Mouse (Mus musculus) neural tube, embryonic 13.5 days (tissue): ENCODE measurements around the gene Spsb4. TPM values are rescaled to one million over a fixed set of nuclear protein-coding genes. Genes with fewer than 3 reads are reported as not detected.

Source experiments
- ATAC-seq: fragments of 200-750 bp; cut with Nextera tagmentation; 2 replicates; pipeline ENCODE4 v1.8.0; 2017; ENCODE audit warnings: low read depth, mild to moderate bottlenecking, moderate TSS enrichment, moderate library complexity
- H3K27ac ChIP-seq: fragments of 300-500 bp; sonication (generic); replicated peaks from 2 replicates; pipeline ENCODE4 v1.5.1; 2015; ENCODE audit warnings: moderate library complexity, mild to moderate bottlenecking, inconsistent platforms
- H3K27me3 ChIP-seq: fragments of 300-500 bp; sonication (generic); 2 replicates; pipeline ENCODE4 v1.6.1; 2015; ENCODE audit warnings: mild to moderate bottlenecking, inconsistent platforms
- H3K36me3 ChIP-seq: fragments of 300-500 bp; sonication (generic); 2 replicates; pipeline ENCODE4 v1.6.1; 2015; ENCODE audit warnings: mild to moderate bottlenecking, inconsistent platforms
- H3K4me1 ChIP-seq: fragments of 300-500 bp; sonication (generic); replicated peaks from 2 replicates; pipeline ENCODE4 v1.6.1; 2015; ENCODE audit warnings: inconsistent platforms
- H3K4me2 ChIP-seq: fragments of 300-500 bp; sonication (generic); 2 replicates; pipeline ENCODE4 v1.6.1; 2015; ENCODE audit warnings: inconsistent platforms, mild to moderate bottlenecking, moderate library complexity
- H3K4me3 ChIP-seq: fragments of 300-500 bp; sonication (generic); 2 replicates; pipeline ENCODE4 v1.5.1; 2015; ENCODE audit warnings: mild to moderate bottlenecking, inconsistent platforms
- H3K9ac ChIP-seq: fragments of 300-500 bp; sonication (generic); 2 replicates; pipeline ENCODE4 v1.6.1; 2015; ENCODE audit warnings: moderate library complexity, mild to moderate bottlenecking, inconsistent platforms
- H3K9me3 ChIP-seq: fragments of 300-500 bp; sonication (generic); 2 replicates; pipeline ENCODE4 v1.6.1; 2016; ENCODE audit warnings: inconsistent platforms
- WGBS: fragments of 180-500 bp; shearing (Covaris S2); methylation state at CpG from one replicate; pipeline ENCODE4 v1.1.7; 2015; 5-methylcytosine and 5-hydroxymethylcytosine counted together
- polyA plus RNA-seq: library from polyadenylated mRNA; unstranded; fragments of >200 nt; fragmentation: Nextera tagmentation; extraction: Ambion mirVana; gene quantifications from 2 replicates; pipeline ENCODE4 v1.2.1, GENCODE M21; 2015

The Spsb4 gene
- polyA plus RNA-seq, 1 experiment from 2014 or later, result 59.6 TPM

DNA sequence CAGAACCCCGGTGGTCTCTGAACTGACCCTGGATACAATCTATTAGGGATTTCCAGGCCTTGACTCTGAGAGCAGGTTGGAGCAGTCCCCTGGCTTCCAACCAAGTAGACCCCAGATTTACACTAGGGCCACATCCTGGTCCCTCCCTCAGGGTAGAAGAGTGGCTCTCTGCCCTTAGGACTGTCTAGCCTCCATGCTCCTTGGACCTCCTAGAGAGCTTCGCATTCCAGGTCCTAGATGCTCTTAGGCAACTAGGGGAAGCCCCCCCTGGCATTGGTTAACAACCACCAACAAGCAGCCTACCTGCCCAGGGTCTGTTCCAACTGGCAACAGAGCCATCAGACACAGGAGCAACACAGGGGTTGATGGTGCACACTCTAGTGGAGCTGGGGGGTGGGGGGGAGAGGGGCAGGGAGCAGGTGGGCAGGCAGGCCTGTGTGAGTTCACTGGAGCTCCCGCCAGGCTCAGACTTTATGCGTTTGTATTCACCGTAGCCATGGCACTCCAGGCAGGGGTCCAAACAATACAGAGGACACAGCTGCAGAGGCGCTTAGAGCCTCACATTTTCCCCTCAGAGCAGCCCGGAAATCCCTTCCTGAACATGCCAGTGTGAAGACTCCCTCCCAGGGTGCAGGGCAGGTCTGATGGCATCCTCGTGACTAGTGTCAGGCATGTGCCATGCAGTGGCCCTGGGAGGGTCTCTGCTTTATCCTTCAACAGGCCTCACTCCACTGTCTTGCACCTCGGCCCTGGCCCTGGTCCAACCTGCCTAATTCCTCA is 46.8 kb downstream of the Spsb4 start:
- Histone ChIP-seq H3K9me3 (no peaks in the 10 kb centered on the region), H3K27ac (peak overlapping the region; percentile 86), H3K4me3 (no peak overlapping the region), H3K27me3 (no peaks in the 10 kb centered on the region), H3K9ac (peak overlapping the region; percentile 27), H3K4me1 (peaks cover 77% of the 10 kb centered on the region), H3K36me3 (no peaks in the 10 kb centered on the region), H3K4me2 (no peak overlapping the region)
- ATAC-seq, result peak; percentile 91
- 30% methylated on average over 9 of the region's 9 CpGs for WGBS

DNA sequence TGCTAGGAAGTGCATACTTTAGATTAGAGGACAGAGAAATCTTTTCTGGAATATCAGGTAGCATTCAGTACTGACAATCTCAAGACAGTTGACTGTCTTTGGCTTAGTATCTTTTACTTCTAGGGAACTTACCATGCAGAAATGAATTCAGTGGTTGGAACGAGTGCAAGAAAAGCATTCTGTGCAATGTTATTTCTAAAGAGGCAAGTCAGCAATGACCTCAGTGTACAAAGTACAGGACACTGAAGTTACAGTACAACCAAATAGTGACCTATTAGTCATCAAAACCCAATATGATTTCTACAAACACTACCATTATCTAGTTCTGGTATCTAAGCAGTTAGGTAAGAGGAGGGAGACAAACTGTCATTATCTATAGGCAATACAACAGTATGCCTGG is 51.1 kb downstream of the Spsb4 start:
- H3K27ac ChIP-seq, result no peak overlapping the region
- peaks cover 67% of the 10 kb centered on the region for H3K4me1 ChIP-seq
- H3K27me3 ChIP-seq, result no peaks in the 10 kb centered on the region
- no peaks in the 10 kb centered on the region for H3K36me3 ChIP-seq
- no peak overlapping the region for H3K4me2 ChIP-seq
- no peak overlapping the region for H3K4me3 ChIP-seq
- 0 out of 2 replicates have a peak, but pooled peaks cover 2% of the 10 kb centered on the region for H3K9me3 ChIP-seq
- ATAC-seq, result no peak
- no peak overlapping the region for H3K9ac ChIP-seq
- 94% methylated on average over 1 of the region's 1 CpGs for WGBS

- no peak for ATAC-seq
- H3K27me3 ChIP-seq, result no peaks in the 10 kb centered on the region
- H3K27ac ChIP-seq, result no peak overlapping the region
- H3K4me1 ChIP-seq, result peaks cover 67% of the 10 kb centered on the region
- H3K9me3 ChIP-seq, result 0 out of 2 replicates have a peak, but pooled peaks cover 2% of the 10 kb centered on the region
- no peak overlapping the region for H3K9ac ChIP-seq
- no peak overlapping the region for H3K4me3 ChIP-seq
- 92% methylated on average over 7 of the region's 7 CpGs for WGBS
- no peaks in the 10 kb centered on the region for H3K36me3 ChIP-seq
- no peak overlapping the region for H3K4me2 ChIP-seq
These were observed 52.2 kb downstream of the Spsb4 start for GRCm38 (mm10) chr9:96966465-96966864.

DNA sequence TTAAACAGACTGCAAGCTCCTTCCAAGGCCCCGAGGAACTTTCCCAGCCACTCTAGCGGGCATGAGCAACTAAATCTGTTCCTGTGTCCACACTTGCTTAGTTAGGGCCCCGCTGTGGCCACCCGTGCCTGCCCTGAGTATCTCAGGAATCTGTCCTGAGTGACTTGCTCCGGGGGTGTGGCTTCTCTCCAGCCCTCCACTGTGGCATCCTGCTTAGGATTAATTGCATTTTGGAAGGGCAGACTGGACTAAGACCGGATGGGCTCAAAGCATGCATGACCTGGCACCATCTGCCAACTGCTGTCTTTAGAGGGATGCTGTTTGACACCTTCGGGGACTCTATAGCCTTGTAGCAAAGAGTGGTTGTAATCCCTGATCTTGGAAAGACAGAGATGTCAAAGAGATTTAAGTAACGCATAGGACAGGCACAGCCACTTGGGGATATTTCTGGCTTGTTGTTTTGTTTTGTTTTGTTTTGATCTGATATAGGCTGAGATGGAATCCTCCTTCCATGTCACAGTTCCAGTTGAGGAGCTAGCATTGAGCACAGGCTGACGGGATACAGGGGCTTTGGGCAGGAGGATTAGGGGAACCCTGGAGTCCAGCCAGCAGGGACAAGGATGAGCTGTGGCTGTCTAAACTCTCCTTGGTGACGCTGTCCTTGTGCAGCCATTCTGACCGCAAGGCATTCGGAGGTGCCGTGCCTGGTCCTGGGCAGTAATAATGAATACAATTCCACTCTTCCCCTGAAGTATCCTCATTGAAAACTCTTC is 55.0 kb downstream of the Spsb4 start:
- no peak overlapping the region for H3K4me2 ChIP-seq
- H3K9ac ChIP-seq, result 0 out of 2 replicates have a peak overlapping the region, but pooled peaks have one; percentile 1
- 65% methylated on average over 13 of the region's 13 CpGs for WGBS
- H3K27me3 ChIP-seq, result no peaks in the 10 kb centered on the region
- ATAC-seq, result no peak
- peak overlapping the region; percentile 13; the same call in 1 of the 2 replicates for H3K27ac ChIP-seq
- no peak overlapping the region for H3K4me3 ChIP-seq
- 0 out of 2 replicates have a peak, but pooled peaks cover 2% of the 10 kb centered on the region for H3K9me3 ChIP-seq
- peaks cover 49% of the 10 kb centered on the region for H3K4me1 ChIP-seq
- H3K36me3 ChIP-seq, result no peaks in the 10 kb centered on the region

GRCm38 (mm10) chr9:96962714-96963113 is 55.9 kb downstream of the Spsb4 start:
- peak overlapping the region; percentile 1 for H3K9ac ChIP-seq
- H3K36me3 ChIP-seq, result no peaks in the 10 kb centered on the region
- 65% methylated on average over 8 of the region's 8 CpGs for WGBS
- H3K27ac ChIP-seq, result peak overlapping the region; percentile 15
- peaks cover 52% of the 10 kb centered on the region for H3K4me1 ChIP-seq
- ATAC-seq, result no peak
- 0 out of 2 replicates have a peak, but pooled peaks cover 2% of the 10 kb centered on the region for H3K9me3 ChIP-seq
- H3K27me3 ChIP-seq, result no peaks in the 10 kb centered on the region
- no peak overlapping the region for H3K4me3 ChIP-seq
- no peak overlapping the region for H3K4me2 ChIP-seq

- H3K4me3 ChIP-seq, result no peak overlapping the region
- H3K9ac ChIP-seq, result peak overlapping the region; percentile 1
- ATAC-seq, result peak; percentile 19; the same call in 1 of the 2 replicates
- 0 out of 2 replicates have a peak, but pooled peaks cover 2% of the 10 kb centered on the region for H3K9me3 ChIP-seq
- H3K27ac ChIP-seq, result peak overlapping the region; percentile 15; the same call in 1 of the 2 replicates
- H3K4me2 ChIP-seq, result no peak overlapping the region
- 64% methylated on average over 17 of the region's 17 CpGs for WGBS
- no peaks in the 10 kb centered on the region for H3K27me3 ChIP-seq
- H3K36me3 ChIP-seq, result no peaks in the 10 kb centered on the region
- H3K4me1 ChIP-seq, result peaks cover 58% of the 10 kb centered on the region
These were observed 56.5 kb downstream of the Spsb4 start for GRCm38 (mm10) chr9:96961986-96962701.

GRCm38 (mm10) chr9:96961006-96961405 is 57.6 kb downstream of the Spsb4 start:
- H3K36me3 ChIP-seq, result no peaks in the 10 kb centered on the region
- no peak overlapping the region for H3K4me2 ChIP-seq
- WGBS, result 58% methylated on average over 7 of the region's 7 CpGs
- no peak overlapping the region for H3K9ac ChIP-seq
- no peaks in the 10 kb centered on the region for H3K27me3 ChIP-seq
- H3K4me3 ChIP-seq, result no peak overlapping the region
- peaks cover 69% of the 10 kb centered on the region for H3K4me1 ChIP-seq
- ATAC-seq, result no peak
- 0 out of 2 replicates have a peak, but pooled peaks cover 2% of the 10 kb centered on the region for H3K9me3 ChIP-seq
- H3K27ac ChIP-seq, result no peak overlapping the region

GRCm38 (mm10) chr9:96960241-96960640 is 58.4 kb downstream of the Spsb4 start:
- no peaks in the 10 kb centered on the region for H3K27me3 ChIP-seq
- 83% methylated on average over 4 of the region's 4 CpGs for WGBS
- no peak overlapping the region for H3K9ac ChIP-seq
- 0 out of 2 replicates have a peak, but pooled peaks cover 2% of the 10 kb centered on the region for H3K9me3 ChIP-seq
- H3K4me1 ChIP-seq, result peaks cover 75% of the 10 kb centered on the region
- 0 out of 2 replicates have a peak, but pooled peaks cover 6% of the 10 kb centered on the region for H3K36me3 ChIP-seq
- no peak for ATAC-seq
- H3K4me2 ChIP-seq, result no peak overlapping the region
- H3K27ac ChIP-seq, result no peak overlapping the region
- H3K4me3 ChIP-seq, result no peak overlapping the region

DNA sequence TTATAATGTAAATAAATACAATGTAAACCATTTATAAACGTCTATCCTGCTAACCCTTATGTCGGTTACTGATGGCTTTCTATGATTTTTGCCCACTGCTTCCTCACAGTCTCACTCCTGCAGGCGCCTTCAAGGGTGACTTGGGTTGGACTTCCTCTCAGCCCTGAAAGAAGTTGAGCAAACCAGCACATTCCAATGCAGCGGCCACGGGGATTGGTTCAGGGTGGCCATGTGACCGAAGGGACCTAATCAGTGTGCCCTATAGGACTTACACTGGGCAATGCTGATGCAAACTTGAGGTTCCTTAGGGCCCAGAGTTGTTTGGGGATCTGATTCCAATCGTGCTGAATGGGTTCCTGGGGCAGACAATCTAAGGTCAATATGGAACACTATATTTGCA is 59.2 kb downstream of the Spsb4 start:
- no peak for ATAC-seq
- Histone ChIP-seq H3K27me3 (no peaks in the 10 kb centered on the region), H3K4me1 (peaks cover 81% of the 10 kb centered on the region), H3K4me3 (no peak overlapping the region), H3K9ac (no peak overlapping the region), H3K4me2 (no peak overlapping the region), H3K36me3 (0 out of 2 replicates have a peak, but pooled peaks cover 6% of the 10 kb centered on the region), H3K27ac (no peak overlapping the region), H3K9me3 (no peaks in the 10 kb centered on the region)
- 91% methylated on average over 7 of the region's 7 CpGs for WGBS

DNA sequence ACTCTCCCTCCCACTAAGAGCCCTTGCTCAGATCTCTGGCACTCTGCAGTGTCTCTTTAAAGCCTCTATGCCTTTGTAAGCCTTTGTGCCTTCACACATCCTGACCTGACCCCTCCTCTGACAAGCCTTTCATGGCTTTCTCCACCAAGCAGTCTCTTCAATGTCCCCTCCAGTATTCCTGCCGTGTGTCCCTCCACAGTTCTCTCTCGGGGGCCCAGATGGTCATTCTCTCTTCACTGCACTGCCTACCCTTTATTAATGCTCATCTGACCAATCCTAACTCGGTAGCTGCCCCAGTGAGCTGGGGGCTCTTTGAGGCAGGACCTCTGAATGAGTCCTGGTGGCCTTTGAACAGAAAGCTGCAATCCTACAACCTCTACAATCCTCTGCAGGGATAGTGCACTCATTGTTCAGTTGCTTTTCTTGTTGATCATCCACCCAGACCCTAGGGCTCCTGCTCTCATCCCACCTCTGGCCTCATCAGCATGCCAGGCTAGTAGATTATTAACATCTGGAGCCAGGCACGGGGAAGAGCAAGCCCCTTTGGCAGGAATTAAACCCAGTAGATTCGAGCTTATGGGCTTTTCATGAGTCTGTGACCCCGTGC is 60.5 kb downstream of the Spsb4 start:
- Histone ChIP-seq H3K4me1 (peaks cover 80% of the 10 kb centered on the region), H3K4me3 (no peak overlapping the region), H3K9me3 (no peaks in the 10 kb centered on the region), H3K27me3 (no peaks in the 10 kb centered on the region), H3K9ac (0 out of 2 replicates have a peak overlapping the region, but pooled peaks have one; percentile 1), H3K4me2 (no peak overlapping the region), H3K27ac (peak overlapping the region; percentile 74), H3K36me3 (0 out of 2 replicates have a peak, but pooled peaks cover 6% of the 10 kb centered on the region)
- 2% methylated on average over 6 of the region's 6 CpGs for WGBS
- no peak for ATAC-seq

- no peak overlapping the region for H3K4me2 ChIP-seq
- peak overlapping the region; percentile 74 for H3K27ac ChIP-seq
- peaks cover 80% of the 10 kb centered on the region for H3K4me1 ChIP-seq
- 51% methylated on average over 6 of the region's 6 CpGs for WGBS
- no peak overlapping the region for H3K4me3 ChIP-seq
- H3K27me3 ChIP-seq, result no peaks in the 10 kb centered on the region
- H3K9me3 ChIP-seq, result no peaks in the 10 kb centered on the region
- 0 out of 2 replicates have a peak overlapping the region, but pooled peaks have one; percentile 1 for H3K9ac ChIP-seq
- 0 out of 2 replicates have a peak, but pooled peaks cover 6% of the 10 kb centered on the region for H3K36me3 ChIP-seq
- ATAC-seq, result no peak
These were observed 61.3 kb downstream of the Spsb4 start for GRCm38 (mm10) chr9:96957298-96957865.
